Mouse (Mus musculus): ENCODE measurements around the gene Mterf1b. TPM values are rescaled to one million over a fixed set of nuclear protein-coding genes. Genes with fewer than 3 reads are reported as not detected.
"Not testable (repeated sequence)": the region's sequence is repeated elsewhere in the genome, so short reads cannot be mapped to it uniquely, and the experiment has no call there.

The Mterf1b gene
- total and polyA plus RNA-seq, 3 experiments, result 3.7 to 10.7 (median 4.2) TPM

DNA sequence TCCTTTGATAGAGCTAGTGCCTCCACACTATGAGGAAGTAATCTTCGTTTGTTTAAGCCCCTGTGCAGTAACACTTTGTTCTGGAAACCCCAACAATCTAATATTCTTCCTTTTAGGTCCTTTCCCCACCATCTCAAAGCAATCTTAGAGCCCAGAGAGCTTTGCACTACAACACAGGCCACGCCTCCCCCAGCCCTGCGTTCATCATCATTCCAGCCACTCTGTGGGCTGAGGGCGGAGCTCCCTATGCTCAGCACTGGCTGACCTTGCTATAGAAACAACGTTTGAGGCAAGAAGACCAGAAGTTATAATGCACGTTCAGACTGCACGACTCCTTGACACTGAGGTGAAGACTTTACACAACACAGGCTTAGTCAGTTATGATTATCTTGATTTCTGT lies 29.7 kb upstream of the Mterf1b start:
- Histone ChIP-seq H3K4me2 (ENCODE audit: insufficient read depth, low read depth, poor library complexity, severe bottlenecking) (no peak overlapping the region), H3K27me3 (replicated peaks) (no peaks in the 10 kb centered on the region), H3K9me3 (replicated peaks; ENCODE audit: low read length) (no peaks in the 10 kb centered on the region), H3K4me3 (replicated peaks in 1 of 3; ENCODE audit: low read depth in 2 of 3, low read length in 2 of 3, poor library complexity in 1 of 3) (no peak overlapping the region), H3K36me3 (replicated peaks in 1 of 2; ENCODE audit: control insufficient read depth in 1 of 2, insufficient read depth in 1 of 2, low read length in 1 of 2) (no peaks in the 10 kb centered on the region), H3K79me2 (replicated peaks; ENCODE audit: control insufficient read depth, extremely low read depth, insufficient read depth, poor library complexity, severe bottlenecking) (no peaks in the 10 kb centered on the region), H3K27ac (ENCODE audit: insufficient read depth, low read depth) (no peak overlapping the region), H3K9ac (ENCODE audit: insufficient read depth, low read depth) (no peak overlapping the region), H3K4me1 (ENCODE audit: control insufficient read depth in 1 of 2, insufficient read depth in 2 of 2) (peaks cover 5 to 9% of the 10 kb centered on the region in 2 experiments; a peak in 3 of 4 replicates)
- DNase-seq (ENCODE audit: extremely low read depth), result peak; percentile 26
- in situ Hi-C loops (cut with MboI; ENCODE audit: low pct_ligation_motif_present, low pct_unique_long_range_greater_than_20kb, low sequenced_read_pairs), result loop anchor here (10.0 kb wide), 1 partner anchor 48 kb away; no protein-coding TSS in a partner anchor
- TF ChIP-seq PAX5 (IDR thresholded peaks at IDR 0.05; ENCODE audit: low read length) (no peak), NELFE (IDR thresholded peaks at IDR 0.05; ENCODE audit: low read depth, low read length) (no peak), MXI1 (IDR thresholded peaks at IDR 0.05; ENCODE audit: low read depth, low read length) (no peak), E2F4 (IDR thresholded peaks at IDR 0.05; ENCODE audit: insufficient replicate concordance, low read depth, low read length) (no peak), IRF4 (IDR thresholded peaks at IDR 0.05; ENCODE audit: low read depth, low read length) (no peak), TCF12 (IDR thresholded peaks at IDR 0.05; ENCODE audit: low read depth, low read length) (no peak), KAT2A (IDR thresholded peaks at IDR 0.05; ENCODE audit: insufficient replicate concordance, low read length) (no peak), ZNF384 (IDR thresholded peaks at IDR 0.05; ENCODE audit: low read depth, low read length) (no peak), RCOR1 (conservative IDR thresholded peaks at IDR 0.05; ENCODE audit: low read depth, low read length) (no peak)
- dilution Hi-C loops (cut with MboI; ENCODE audit: extremely low pct_ligation_motif_present, extremely low pct_unique_long_range_greater_than_20kb, low sequenced_read_pairs), result no loop called here

DNA sequence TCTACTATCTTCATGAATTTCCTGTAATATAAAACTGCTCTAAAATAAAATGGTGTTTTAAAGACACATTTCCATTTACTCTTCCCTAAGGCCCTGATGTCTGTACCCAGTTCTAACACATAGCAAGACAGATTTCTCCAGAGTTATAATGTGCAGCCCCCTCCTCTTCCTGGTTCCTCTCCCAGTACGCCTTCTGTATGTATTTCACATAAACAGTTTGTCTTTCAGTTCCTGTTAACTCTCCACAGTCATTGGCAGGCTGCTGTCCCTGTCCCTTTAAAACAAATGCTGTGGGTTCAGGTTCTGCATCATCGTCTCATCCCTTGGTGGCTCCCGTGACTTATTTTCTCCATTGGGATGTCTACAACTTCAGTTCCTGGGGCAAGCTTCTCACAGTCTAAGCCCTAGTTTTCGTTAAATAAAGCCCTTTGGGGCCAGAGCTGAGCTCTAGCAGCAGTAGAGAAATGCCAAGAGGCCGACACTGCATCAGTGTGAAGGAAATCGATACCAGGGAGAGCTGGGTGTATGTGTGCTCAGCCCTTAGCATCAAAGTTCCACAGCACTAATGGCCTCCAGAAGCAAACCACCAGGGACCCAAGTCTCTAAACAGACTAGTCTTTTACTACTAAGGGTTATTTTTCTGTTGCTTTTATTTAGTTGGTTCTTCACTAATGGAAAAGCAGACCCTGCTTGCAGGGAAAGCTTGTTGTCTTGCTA lies 24.2 kb upstream of the Mterf1b start:
- H3K9me3 ChIP-seq (replicated peaks; ENCODE audit: low read length); H3K27me3 ChIP-seq (replicated peaks); dilution Hi-C loops (cut with MboI; ENCODE audit: extremely low pct_ligation_motif_present, extremely low pct_unique_long_range_greater_than_20kb, low sequenced_read_pairs); H3K4me3 ChIP-seq (replicated peaks in 1 of 3; ENCODE audit: low read depth in 2 of 3, low read length in 2 of 3, poor library complexity in 1 of 3); H3K9ac ChIP-seq (ENCODE audit: insufficient read depth, low read depth); H3K36me3 ChIP-seq (replicated peaks in 1 of 2; ENCODE audit: control insufficient read depth in 1 of 2, insufficient read depth in 1 of 2, low read length in 1 of 2); H3K27ac ChIP-seq (ENCODE audit: insufficient read depth, low read depth); H3K79me2 ChIP-seq (replicated peaks; ENCODE audit: control insufficient read depth, extremely low read depth, insufficient read depth, poor library complexity, severe bottlenecking): not testable (repeated sequence)
- in situ Hi-C loops (cut with MboI; ENCODE audit: low pct_ligation_motif_present, low pct_unique_long_range_greater_than_20kb, low sequenced_read_pairs), result loop anchor here (10.0 kb wide), 1 partner anchor 53 kb away; no protein-coding TSS in a partner anchor
- DNase-seq (ENCODE audit: extremely low read depth), result peak; percentile 22
- peak; percentile 67; the same call in 1 of the 2 replicates for TF ChIP-seq ELF1 (IDR thresholded peaks at IDR 0.05; ENCODE audit: low read depth, low read length)
- peak; percentile 50; the same call in 1 of the 2 replicates for TF ChIP-seq BHLHE40 (IDR thresholded peaks at IDR 0.05; ENCODE audit: low read depth, low read length)
- TF ChIP-seq IRF4 (IDR thresholded peaks at IDR 0.05; ENCODE audit: low read depth, low read length), result peak; percentile 83
- TF ChIP-seq EP300 (IDR thresholded peaks at IDR 0.05; ENCODE audit: low read length), result 0 out of 2 replicates have a peak, but pooled peaks have one; percentile 30
- H3K4me2 ChIP-seq (ENCODE audit: insufficient read depth, low read depth, poor library complexity, severe bottlenecking), result peak overlapping the region; percentile 56
- H3K4me1 ChIP-seq (ENCODE audit: control insufficient read depth in 1 of 2, insufficient read depth in 2 of 2), result peaks cover 3 to 28% of the 10 kb centered on the region in 2 experiments; a peak in 2 of 4 replicates

DNA sequence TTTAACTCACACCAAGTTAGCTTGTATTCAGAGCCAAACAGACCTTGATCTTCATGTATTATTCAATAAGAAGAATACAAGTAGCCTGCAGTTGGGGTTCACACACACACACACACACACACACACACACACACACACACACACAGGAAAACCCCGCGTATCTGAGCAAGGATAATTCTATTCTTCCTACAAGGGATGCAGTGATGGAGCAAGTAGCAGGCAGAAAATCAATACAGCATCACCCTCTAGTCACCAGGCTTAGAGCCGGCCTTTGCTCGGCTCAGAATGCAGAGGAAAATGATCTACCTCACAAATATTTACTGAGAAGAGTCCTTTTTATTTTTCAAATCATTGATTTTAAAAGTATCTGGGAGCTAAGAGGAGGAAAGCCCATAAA lies 23.6 kb upstream of the Mterf1b start:
- H3K79me2 ChIP-seq (replicated peaks; ENCODE audit: control insufficient read depth, extremely low read depth, insufficient read depth, poor library complexity, severe bottlenecking); dilution Hi-C loops (cut with MboI; ENCODE audit: extremely low pct_ligation_motif_present, extremely low pct_unique_long_range_greater_than_20kb, low sequenced_read_pairs); H3K36me3 ChIP-seq (replicated peaks in 1 of 2; ENCODE audit: control insufficient read depth in 1 of 2, insufficient read depth in 1 of 2, low read length in 1 of 2); H3K9me3 ChIP-seq (replicated peaks; ENCODE audit: low read length); H3K9ac ChIP-seq (ENCODE audit: insufficient read depth, low read depth); DNase-seq (ENCODE audit: extremely low read depth); H3K27me3 ChIP-seq (replicated peaks); H3K4me2 ChIP-seq (ENCODE audit: insufficient read depth, low read depth, poor library complexity, severe bottlenecking); H3K4me3 ChIP-seq (replicated peaks in 1 of 3; ENCODE audit: low read depth in 2 of 3, low read length in 2 of 3, poor library complexity in 1 of 3); H3K27ac ChIP-seq (ENCODE audit: insufficient read depth, low read depth): not testable (repeated sequence)
- peaks cover 3 to 28% of the 10 kb centered on the region in 2 experiments; a peak in 2 of 4 replicates for H3K4me1 ChIP-seq (ENCODE audit: control insufficient read depth in 1 of 2, insufficient read depth in 2 of 2)
- in situ Hi-C loops (cut with MboI; ENCODE audit: low pct_ligation_motif_present, low pct_unique_long_range_greater_than_20kb, low sequenced_read_pairs), result loop anchor here (10.0 kb wide), 1 partner anchor 54 kb away; no protein-coding TSS in a partner anchor

All from CH12.LX (cell line).